Mouse (Mus musculus) small intestine, adult 2 months (tissue): ENCODE results near the gene Sntg2.

Source experiments
- CTCF ChIP-seq: fragments of 200-500 bp; IDR thresholded peaks from 2 replicates; pipeline ENCODE4 v1.5.1; 2012; ENCODE audit warnings: low read depth, mild to moderate bottlenecking, control low read depth, inconsistent platforms, low read length, moderate library complexity, mixed read lengths; ENCODE audit not compliant: insufficient replicate concordance, insufficient read length; ENCODE audit errors: extremely low read depth
- POLR2A ChIP-seq: fragments of 200-500 bp; IDR thresholded peaks from 2 replicates; pipeline ENCODE4 v1.6.1; 2012; ENCODE audit warnings: low read depth, mild to moderate bottlenecking, control low read depth, inconsistent platforms, low read length, moderate library complexity

DNA sequence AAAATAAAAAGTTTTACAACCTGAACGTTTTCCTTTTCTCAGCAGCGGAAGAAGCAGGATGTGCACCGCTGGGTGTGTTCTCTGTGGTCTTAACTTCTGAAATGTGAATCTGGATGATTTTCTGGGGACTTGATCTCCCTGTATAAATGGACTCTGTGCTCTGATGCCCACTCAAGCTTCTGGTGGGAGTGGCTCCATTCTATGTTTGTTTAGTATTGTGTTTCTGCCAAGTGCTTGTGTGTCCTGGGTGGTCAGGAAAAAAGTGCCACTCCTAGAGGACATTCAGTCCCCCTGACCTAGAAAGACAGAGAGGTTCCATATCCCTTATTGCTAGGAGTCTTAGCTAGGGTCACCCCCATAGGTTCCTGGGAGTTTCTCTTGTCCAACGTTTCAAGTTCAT is 240.7 kb downstream of the Sntg2 start, which contains the start of gene Tpo:
- TF ChIP-seq CTCF (no peak), POLR2A (no peak)
